Mouse (Mus musculus) ES-CJ7 (cell line): ENCODE data around the gene Stat6.

Experiments
- DNase-seq: peaks from one replicate; pipeline ENCODE4 v3.0.0; 2011; ENCODE audit warnings: low read depth, low spot score

Gene Stat6

DNA sequence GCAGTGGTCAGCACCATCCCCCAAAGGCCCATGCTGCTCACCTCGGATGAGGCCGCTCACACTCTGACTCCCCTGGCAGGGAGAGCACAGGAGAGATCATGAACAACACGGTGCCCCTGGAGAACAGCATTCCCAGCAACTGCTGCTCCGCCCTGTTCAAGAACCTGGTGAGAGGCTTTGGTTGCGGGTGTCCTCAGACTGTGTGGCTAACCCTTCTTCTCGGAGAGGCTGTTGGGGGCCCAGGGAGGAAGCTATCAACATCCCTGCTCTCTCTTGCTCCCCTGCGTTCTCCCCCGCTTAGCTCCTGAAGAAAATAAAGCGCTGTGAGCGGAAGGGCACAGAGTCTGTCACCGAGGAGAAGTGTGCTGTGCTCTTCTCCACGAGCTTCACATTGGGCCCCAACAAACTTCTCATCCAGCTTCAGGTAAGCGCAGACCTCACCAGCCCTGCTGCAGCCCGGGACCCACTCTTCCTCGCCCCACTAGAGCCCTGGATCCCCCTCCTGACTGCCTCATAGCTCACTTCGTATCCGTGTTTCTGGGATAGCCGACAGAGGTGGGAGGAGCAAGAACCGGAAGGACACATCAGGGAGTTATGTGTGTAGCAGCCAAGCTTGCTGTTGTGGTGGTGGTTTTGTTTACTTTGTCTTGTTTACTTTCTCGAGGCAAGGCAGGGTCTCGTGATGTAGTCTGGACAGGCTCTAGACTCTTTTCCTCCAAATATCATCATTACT is 10.3 kb downstream of the Stat6 start:
- peak; percentile 70 for DNase-seq

GRCm38 (mm10) chr10:127654970-127655579 is 12.3 kb downstream of the Stat6 start:
- DNase-seq, result no peak

- peak; percentile 62 for DNase-seq
Measured at GRCm38 (mm10) chr10:127657617-127658016, 14.8 kb downstream of the Stat6 start.

GRCm38 (mm10) chr10:127658076-127658475 is 15.3 kb downstream of the Stat6 start:
- peak; percentile 92 for DNase-seq

DNA sequence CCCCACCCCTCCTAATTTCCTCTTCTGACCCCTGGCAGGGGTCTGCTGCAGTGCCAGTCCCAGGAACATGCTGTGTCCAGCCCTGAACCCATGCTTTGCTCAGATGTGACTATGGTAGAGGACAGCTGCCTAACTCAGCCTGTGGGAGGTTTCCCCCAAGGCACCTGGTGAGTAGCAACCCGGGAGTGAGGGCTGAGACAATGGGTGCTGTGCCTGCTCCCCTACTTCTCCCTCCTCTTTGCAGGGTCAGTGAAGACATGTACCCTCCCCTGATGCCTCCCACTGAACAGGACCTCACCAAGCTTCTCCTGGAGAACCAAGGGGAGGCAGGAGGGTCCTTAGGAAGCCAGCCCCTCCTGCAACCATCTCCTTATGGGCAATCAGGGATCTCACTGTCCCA is 16.8 kb downstream of the Stat6 start:
- no peak for DNase-seq

- no peak for DNase-seq
Measured at GRCm38 (mm10) chr10:127661291-127661914, 18.6 kb downstream of the Stat6 start.

DNA sequence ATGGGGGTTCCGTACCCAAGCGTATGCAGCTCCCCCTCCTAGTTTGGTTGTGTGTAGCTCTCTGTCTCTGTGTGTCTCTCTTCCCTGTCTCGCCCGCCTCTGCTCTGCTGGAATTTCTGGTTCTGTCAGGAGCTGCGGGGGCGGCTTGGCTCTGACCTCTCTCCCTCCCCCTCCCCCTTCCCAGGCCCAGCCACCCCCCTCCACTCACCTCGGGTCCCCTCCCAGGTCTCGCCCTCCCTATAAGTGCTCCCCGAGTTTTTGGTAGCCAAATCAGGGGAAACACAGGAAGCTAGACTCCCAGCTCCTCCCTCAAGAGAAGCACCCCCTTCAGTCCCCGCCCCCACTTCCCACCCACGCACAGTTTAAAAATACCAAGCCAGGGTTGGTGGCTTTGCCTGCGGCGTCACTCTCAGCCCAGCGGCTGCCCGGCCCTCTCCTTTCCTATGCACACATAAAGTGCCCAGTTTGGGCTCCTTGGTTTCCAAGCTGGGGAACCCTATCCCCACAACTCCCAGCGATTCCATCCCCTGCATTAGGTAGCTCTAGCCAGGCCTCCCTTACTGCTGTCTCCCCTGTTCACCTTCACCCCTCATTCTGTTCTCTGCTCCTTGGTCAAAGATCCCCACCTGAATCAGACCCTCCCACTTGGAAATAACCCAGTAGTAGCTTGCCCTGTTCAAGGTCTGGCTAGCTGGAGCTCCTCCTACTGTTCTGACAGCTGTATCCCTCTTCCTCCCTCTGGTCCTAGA is 19.3 kb downstream of the Stat6 start:
- peak; percentile 61 for DNase-seq

DNA sequence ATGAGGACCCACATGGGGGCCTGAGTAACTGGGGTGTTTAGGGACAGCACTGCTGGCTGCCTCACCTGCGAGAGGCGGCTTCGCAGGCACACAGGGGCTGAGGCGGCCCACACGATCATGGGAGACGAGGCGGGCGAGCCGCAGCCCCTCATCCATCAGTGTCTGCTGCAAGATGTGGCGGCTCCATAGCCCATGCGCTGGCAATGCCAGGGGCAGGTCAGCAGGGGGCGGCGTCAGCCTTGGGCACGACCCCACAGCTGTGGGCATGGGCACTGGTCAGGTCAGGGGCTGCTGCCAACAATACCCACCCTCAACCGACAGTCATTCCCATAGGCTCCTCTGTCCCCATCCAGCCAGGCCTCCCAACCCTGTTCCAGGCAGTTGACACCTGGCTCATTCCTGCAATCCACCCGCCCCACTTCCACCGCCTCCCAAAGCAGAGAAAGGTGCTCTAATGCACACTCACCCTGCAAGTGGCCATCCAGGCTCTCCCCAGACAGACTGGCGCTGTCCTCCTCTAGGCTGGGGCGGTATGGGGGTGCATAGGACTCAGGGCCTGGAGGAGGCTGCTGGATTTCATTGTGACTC is 20.0 kb downstream of the Stat6 start:
- no peak for DNase-seq

- no peak for DNase-seq
Measured at GRCm38 (mm10) chr10:127663590-127663989, 20.8 kb downstream of the Stat6 start.

- DNase-seq, result no peak
Measured at GRCm38 (mm10) chr10:127664166-127664565, 21.4 kb downstream of the Stat6 start.

- DNase-seq, result no peak
Measured at GRCm38 (mm10) chr10:127664891-127665290, 22.1 kb downstream of the Stat6 start.

DNA sequence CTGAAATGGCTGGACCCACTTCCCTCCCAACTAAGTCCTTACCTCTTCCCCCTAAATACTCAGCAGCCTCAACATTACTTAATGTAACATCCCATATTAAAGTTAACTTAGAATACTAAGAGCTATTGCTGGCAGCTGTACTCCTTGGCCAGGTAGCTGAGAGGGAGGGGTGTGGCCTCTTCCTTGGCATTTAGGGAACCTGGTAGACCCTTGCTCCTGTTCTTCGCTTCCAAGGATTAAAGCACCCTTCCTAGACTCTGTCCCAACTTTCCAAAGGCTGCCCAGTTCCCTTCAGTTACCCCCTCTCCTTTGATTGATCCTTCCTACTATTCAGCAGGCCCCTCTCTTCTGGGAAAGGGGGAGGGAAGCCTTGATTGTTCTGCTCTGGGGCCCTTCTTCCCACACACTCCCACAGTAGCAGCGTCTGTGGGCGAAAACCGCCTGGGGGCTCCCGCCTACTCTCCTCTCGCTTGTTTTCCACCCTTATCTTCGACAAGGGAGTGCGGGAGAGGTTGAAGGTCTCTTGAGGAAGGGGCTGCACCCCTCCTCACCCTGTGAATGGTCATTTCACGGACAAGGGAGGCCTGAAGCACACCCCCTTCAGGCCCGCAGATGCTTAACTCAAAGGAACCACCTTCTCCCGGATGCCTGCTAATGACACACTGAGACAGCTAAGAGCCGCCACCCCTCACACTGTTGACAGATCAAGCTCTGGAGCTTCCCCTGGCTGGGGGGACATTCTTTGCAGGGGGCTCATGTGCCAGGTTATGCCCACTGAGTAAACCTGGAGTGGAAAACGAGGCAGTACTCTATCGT is 22.8 kb downstream of the Stat6 start:
- DNase-seq, result peak; percentile 38

GRCm38 (mm10) chr10:127666501-127667268 is 23.9 kb downstream of the Stat6 start, which contains the start of gene Nemp1:
Gene Nemp1 (plus strand): TSS chr10:127666901.
- peak; percentile 74 for DNase-seq

- DNase-seq, result peak; percentile 93
Measured at GRCm38 (mm10) chr10:127667269-127668092, 24.7 kb downstream of the Stat6 start.

DNA sequence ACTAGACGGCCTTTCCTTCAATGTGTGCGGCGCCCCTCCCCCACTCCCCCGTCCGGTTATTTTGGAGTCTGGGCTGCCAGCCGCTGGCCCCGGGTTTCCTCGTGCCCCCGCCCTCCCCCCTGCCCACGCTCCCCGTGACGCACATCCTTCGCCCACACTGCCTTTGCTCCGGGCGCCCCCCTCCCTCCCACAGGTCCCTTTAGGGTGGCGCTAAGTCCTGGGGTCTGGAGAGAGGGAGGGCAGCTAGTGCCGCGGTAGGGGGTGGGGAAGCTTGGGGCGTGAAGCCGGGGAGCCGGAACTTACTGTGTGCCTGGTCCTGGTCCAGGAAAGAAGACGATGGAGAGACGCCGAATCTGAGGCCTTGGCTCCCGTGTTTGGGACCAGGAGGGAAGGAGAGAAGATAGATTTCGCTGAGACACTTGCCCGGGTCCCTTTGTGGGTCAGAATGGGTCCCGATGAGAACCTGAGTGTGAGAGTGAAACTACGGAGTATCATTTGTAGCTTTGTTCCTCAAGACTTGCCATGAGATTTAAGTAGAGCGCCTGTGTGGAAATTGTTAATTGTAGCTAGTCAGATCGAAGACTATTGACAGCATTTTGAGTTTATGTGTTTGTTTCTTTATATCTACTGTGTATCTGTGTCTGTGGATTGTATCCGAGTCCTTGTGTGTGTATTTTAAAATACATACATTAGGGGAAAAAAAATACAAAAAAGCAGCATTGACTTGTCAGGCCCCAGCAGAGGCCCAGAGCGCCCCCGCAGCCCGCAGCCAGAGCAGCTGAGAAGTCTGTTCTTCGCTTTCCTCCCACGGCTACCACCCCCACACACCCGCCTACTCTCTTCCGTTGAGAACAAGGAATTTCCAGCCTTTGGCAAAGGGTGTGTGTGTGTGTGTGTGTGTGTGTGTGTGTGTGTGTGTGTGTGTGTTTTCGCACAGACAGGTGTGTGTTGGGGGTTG is 25.6 kb downstream of the Stat6 start, which contains the start of gene Nab2:
Gene Nab2, minus strand, starts transcription at position 476 of the 958 bp plus-strand sequence.
- DNase-seq, result peak; percentile 71

DNA sequence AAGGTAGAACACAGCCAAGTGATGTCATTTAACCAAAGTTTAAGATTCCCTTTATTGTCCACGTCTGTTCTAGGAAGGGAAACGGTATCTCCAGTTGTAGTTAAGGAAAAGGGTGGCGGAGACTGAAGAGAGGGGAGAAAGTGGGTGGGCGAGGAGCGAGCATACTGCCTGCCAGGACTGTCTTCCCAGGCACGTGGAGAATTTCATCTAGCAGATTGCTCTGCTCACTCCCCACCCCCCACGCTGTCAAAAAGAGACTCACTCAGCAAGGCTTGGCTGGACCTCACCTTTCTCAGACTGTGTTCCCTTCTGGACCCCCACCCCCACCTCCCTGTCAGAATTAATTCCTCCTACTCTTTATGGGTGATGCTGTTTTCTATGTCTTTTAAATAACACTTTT is 26.4 kb downstream of the Stat6 start:
- no peak for DNase-seq

DNA sequence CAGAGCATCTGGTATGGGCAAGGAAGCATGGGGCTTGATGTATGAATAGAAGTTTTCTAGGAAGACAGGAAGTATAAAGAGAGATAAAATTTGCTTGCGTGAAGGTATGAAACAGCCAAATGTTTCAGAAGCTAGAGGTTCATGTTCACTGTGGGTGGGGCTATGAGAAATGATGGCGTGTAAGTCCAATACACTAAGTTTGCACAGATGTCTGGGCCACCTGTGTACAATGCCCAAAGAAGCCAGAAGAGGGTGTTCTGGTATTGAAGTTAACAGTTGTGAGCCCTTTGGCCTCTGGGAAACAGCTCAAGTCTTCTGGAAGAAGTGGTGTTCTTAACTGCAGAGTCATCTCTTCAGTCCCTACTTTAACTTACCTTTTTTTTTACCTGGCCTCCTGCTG is 27.4 kb downstream of the Stat6 start:
- DNase-seq, result peak; percentile 29

GRCm38 (mm10) chr10:127671276-127671675 is 28.5 kb downstream of the Stat6 start:
- DNase-seq, result peak; percentile 52
